Comparison of ENCODE assay signal across 27 mouse cellular contexts in genomic region chr5:124592768-124593167, GRCm38 (mm10).
"Had no signal": no experiment of that assay in that cellular context is flagged by ENCODE, and none has a peak within 500 bp of the region (broad histone marks: within the 10 kb centered on the region; RNA-seq: fewer than 3 reads in every experiment).

No protein-coding gene starts in this region.

- H3K4me3 ChIP-seq: gastrocnemius, adult 2 months; heart, embryonic 13.5 days; heart, embryonic 15.5 days; hindbrain, embryonic 13.5 days; hindbrain, embryonic 15.5 days; kidney, embryonic 15.5 days; left cerebral cortex, adult 2 months; limb, embryonic 10.5 days; limb, embryonic 12.5 days; liver, embryonic 13.5 days had no signal

- H3K4me2 ChIP-seq: heart, embryonic 11.5 days; heart, embryonic 13.5 days; heart, embryonic 15.5 days; hindbrain, embryonic 13.5 days; hindbrain, embryonic 15.5 days; kidney, embryonic 15.5 days; limb, embryonic 12.5 days; liver, embryonic 11.5 days; liver, embryonic 13.5 days had no signal

- H3K9me3 ChIP-seq: heart, embryonic 13.5 days; heart, embryonic 15.5 days; hindbrain, embryonic 13.5 days; hindbrain, embryonic 15.5 days; kidney, embryonic 15.5 days; limb, embryonic 10.5 days; limb, embryonic 12.5 days; liver, embryonic 13.5 days had no signal

- H3K27me3 ChIP-seq: heart, embryonic 13.5 days; heart, embryonic 15.5 days; hindbrain, embryonic 13.5 days; hindbrain, embryonic 15.5 days; kidney, embryonic 15.5 days; limb, embryonic 12.5 days; liver, embryonic 13.5 days had no signal

- H3K4me1 ChIP-seq: heart, embryonic 13.5 days; heart, embryonic 15.5 days; hindbrain, embryonic 13.5 days; hindbrain, embryonic 15.5 days; kidney, embryonic 15.5 days; limb, embryonic 10.5 days; limb, embryonic 12.5 days; liver, embryonic 13.5 days had no signal

- H3K27ac ChIP-seq: gastrocnemius, adult 2 months; heart, embryonic 13.5 days; heart, embryonic 15.5 days; hindbrain, embryonic 13.5 days; hindbrain, embryonic 15.5 days; hindbrain, postnatal 0 days; kidney, embryonic 15.5 days; kidney, postnatal 0 days; limb, embryonic 10.5 days; limb, embryonic 12.5 days; liver, embryonic 13.5 days had no signal

- DNase-seq: gastrocnemius, adult 2 months; gastrocnemius, postnatal 10 days; gastrocnemius, postnatal 25 days; heart, adult 18-20 months; heart, postnatal 14 days; heart, postnatal 36 days; kidney, adult 11 months; kidney, adult 2 months; kidney, adult 9 months; kidney, postnatal 14 days; kidney, postnatal 36 days; layer of hippocampus, adult 9-11 months; liver; liver, embryonic 13.5 days had no signal

- H3K9ac ChIP-seq: heart, embryonic 13.5 days; heart, embryonic 15.5 days; hindbrain, embryonic 13.5 days; hindbrain, embryonic 15.5 days; kidney, embryonic 15.5 days; limb, embryonic 12.5 days; liver, embryonic 13.5 days had no signal

- ATAC-seq: hindbrain, postnatal 0 days; intestine, embryonic 16.5 days had no signal
